In the genomic region with DNA sequence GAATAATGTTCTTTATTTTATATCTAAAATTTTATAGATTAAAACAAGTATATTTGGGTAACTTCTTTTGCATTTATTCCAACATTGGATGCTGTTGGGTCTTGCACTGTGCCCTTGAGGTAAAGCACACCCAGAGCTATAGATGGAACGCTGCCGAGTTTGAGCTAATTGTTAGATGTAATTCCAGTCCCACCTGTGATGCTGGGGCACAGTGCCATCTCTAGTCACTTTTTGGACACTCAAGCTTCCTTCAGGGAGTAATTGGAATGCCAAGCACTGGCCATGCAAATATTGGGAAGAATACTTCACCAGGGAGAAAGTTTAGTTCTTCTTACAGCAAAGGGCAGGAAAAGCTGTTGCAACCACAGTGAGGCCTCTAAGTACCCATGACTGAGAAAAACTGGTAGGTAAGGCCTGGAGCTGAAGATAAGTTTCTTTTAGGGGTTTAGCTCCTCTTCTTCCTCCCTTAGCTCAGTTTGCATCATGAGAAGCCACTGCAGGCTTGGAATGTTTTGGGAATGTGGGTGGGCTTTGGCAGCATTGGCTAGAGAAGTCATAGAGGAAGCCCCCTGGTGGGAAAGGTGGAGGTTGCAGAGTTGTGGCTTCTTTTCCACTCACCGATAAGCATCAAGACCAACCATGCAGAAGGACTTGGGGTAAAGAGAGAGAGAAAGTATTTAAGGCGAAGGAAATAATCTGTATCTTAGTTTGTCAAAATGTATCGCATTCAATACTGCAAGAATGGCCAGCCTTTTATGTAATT, we compare ENCODE assay signal across 11 mouse cellular contexts.
A peak's percentile ranks its signal among the peaks of the same experiment; 100 is the strongest.
DNase-seq lines count a peak whose midpoint lies in the region; ATAC-seq and TF ChIP-seq lines count a peak whose summit lies in the region.
"Had no signal": no experiment of that assay in that cellular context is flagged by ENCODE, and none has a peak within 500 bp of the region (broad histone marks: within the 10 kb centered on the region; RNA-seq: fewer than 3 reads in every experiment).

No protein-coding gene starts in this region.

- peak; percentile 27 for DNase-seq in hindbrain, postnatal 0 days (ENCODE audit: low spot score)
- peak; percentile 40 for DNase-seq in ES-CJ7 (ENCODE audit: low read depth, low spot score)
- peak; percentile 61 for DNase-seq in cerebellum, adult 9-11 months
- DNase-seq in lung, embryonic 14.5 days, result peak; percentile 65
- no peak for DNase-seq in right cerebral cortex, postnatal 10 days (ENCODE audit: low spot score in 2 of 2)
- no peak for DNase-seq in forebrain, embryonic 14.5 days (ENCODE audit: low spot score)
- DNase-seq: kidney, adult 11 months had no signal

- H3K4me3 ChIP-seq in hindbrain, postnatal 0 days (ENCODE audit: low read length), result no peak overlapping the region
- no peak overlapping the region for H3K4me3 ChIP-seq in hindbrain, embryonic 12.5 days
- H3K4me3 ChIP-seq in lung, embryonic 14.5 days (ENCODE audit: low read depth, low read length), result no peak overlapping the region
- H3K4me3 ChIP-seq in forebrain, embryonic 14.5 days (ENCODE audit: low read depth, low read length), result no peak overlapping the region
- no peak overlapping the region for H3K4me3 ChIP-seq in midbrain, embryonic 13.5 days (replicated peaks)
- H3K4me3 ChIP-seq: heart, embryonic 12.5 days; midbrain, embryonic 12.5 days had no signal

- WGBS in hindbrain, postnatal 0 days, result 86% methylated on average over 5 of the region's 5 CpGs
- WGBS in hindbrain, embryonic 12.5 days, result 92% methylated on average over 5 of the region's 5 CpGs
- 88% methylated on average over 5 of the region's 5 CpGs for WGBS in lung, embryonic 14.5 days
- WGBS in forebrain, embryonic 14.5 days, result 95% methylated on average over 5 of the region's 5 CpGs
- 86% methylated on average over 5 of the region's 5 CpGs for WGBS in midbrain, embryonic 13.5 days

- peak; percentile 25; the same call in 1 of the 2 replicates for TF ChIP-seq CTCF in hindbrain, postnatal 0 days (IDR thresholded peaks at IDR 0.05; ENCODE audit: low read depth)
- TF ChIP-seq CTCF in lung, embryonic 14.5 days (IDR thresholded peaks at IDR 0.05; ENCODE audit: low read depth), result peak; percentile 41

- no peaks in the 10 kb centered on the region for H3K27me3 ChIP-seq in hindbrain, postnatal 0 days (ENCODE audit: insufficient read depth, low read length)
- H3K27me3 ChIP-seq in hindbrain, embryonic 12.5 days, result no peaks in the 10 kb centered on the region
- H3K27me3 ChIP-seq in lung, embryonic 14.5 days (ENCODE audit: insufficient read depth, low read length), result no peaks in the 10 kb centered on the region
- H3K27me3 ChIP-seq in forebrain, embryonic 14.5 days (replicated peaks; ENCODE audit: control insufficient read depth, insufficient read depth, low read length), result no peaks in the 10 kb centered on the region
- no peaks in the 10 kb centered on the region for H3K27me3 ChIP-seq in midbrain, embryonic 13.5 days
- H3K27me3 ChIP-seq: heart, embryonic 12.5 days; midbrain, embryonic 12.5 days had no signal

- H3K4me1 ChIP-seq in hindbrain, postnatal 0 days (ENCODE audit: insufficient read depth, low read length), result no peaks in the 10 kb centered on the region
- no peaks in the 10 kb centered on the region for H3K4me1 ChIP-seq in hindbrain, embryonic 12.5 days
- no peaks in the 10 kb centered on the region for H3K4me1 ChIP-seq in lung, embryonic 14.5 days (ENCODE audit: insufficient read depth)
- H3K4me1 ChIP-seq in forebrain, embryonic 14.5 days (ENCODE audit: control insufficient read depth, insufficient read depth, low read length), result no peaks in the 10 kb centered on the region
- no peaks in the 10 kb centered on the region for H3K4me1 ChIP-seq in midbrain, embryonic 13.5 days (replicated peaks)
- H3K4me1 ChIP-seq: midbrain, embryonic 12.5 days had no signal

- H3K27ac ChIP-seq in hindbrain, postnatal 0 days, result no peak overlapping the region
- no peak overlapping the region for H3K27ac ChIP-seq in hindbrain, embryonic 12.5 days
- H3K27ac ChIP-seq in lung, embryonic 14.5 days (ENCODE audit: low read depth), result no peak overlapping the region
- H3K27ac ChIP-seq in forebrain, embryonic 14.5 days (ENCODE audit: low read depth, low read length), result no peak overlapping the region
- no peak overlapping the region for H3K27ac ChIP-seq in midbrain, embryonic 13.5 days
- H3K27ac ChIP-seq: midbrain, embryonic 12.5 days had no signal

- H3K9ac ChIP-seq in hindbrain, postnatal 0 days (replicated peaks; ENCODE audit: low read length), result no peak overlapping the region
- H3K9ac ChIP-seq in hindbrain, embryonic 12.5 days, result no peak overlapping the region
- H3K9ac ChIP-seq in lung, embryonic 14.5 days, result no peak overlapping the region
- no peak overlapping the region for H3K9ac ChIP-seq in forebrain, embryonic 14.5 days (ENCODE audit: low read length)
- H3K9ac ChIP-seq in midbrain, embryonic 13.5 days (replicated peaks), result no peak overlapping the region
- H3K9ac ChIP-seq: heart, embryonic 12.5 days; midbrain, embryonic 12.5 days had no signal

- no peak overlapping the region for H3K4me2 ChIP-seq in hindbrain, postnatal 0 days (ENCODE audit: low read depth, low read length)
- no peak overlapping the region for H3K4me2 ChIP-seq in hindbrain, embryonic 12.5 days (replicated peaks)
- H3K4me2 ChIP-seq in lung, embryonic 14.5 days, result no peak overlapping the region
- H3K4me2 ChIP-seq in forebrain, embryonic 14.5 days (ENCODE audit: low read length), result no peak overlapping the region
- H3K4me2 ChIP-seq in midbrain, embryonic 13.5 days (replicated peaks), result no peak overlapping the region
- H3K4me2 ChIP-seq: heart, embryonic 12.5 days; midbrain, embryonic 12.5 days had no signal

- no peaks in the 10 kb centered on the region for H3K9me3 ChIP-seq in hindbrain, postnatal 0 days (ENCODE audit: low read length)
- H3K9me3 ChIP-seq in hindbrain, embryonic 12.5 days (replicated peaks), result no peaks in the 10 kb centered on the region
- H3K9me3 ChIP-seq in lung, embryonic 14.5 days (ENCODE audit: low read depth, low read length), result no peaks in the 10 kb centered on the region
- no peaks in the 10 kb centered on the region for H3K9me3 ChIP-seq in forebrain, embryonic 14.5 days (replicated peaks; ENCODE audit: control insufficient read depth, low read length)
- H3K9me3 ChIP-seq in midbrain, embryonic 13.5 days, result no peaks in the 10 kb centered on the region
- H3K9me3 ChIP-seq: heart, embryonic 12.5 days; midbrain, embryonic 12.5 days had no signal

- no peak for ATAC-seq in hindbrain, postnatal 0 days
- ATAC-seq in hindbrain, embryonic 12.5 days (ENCODE audit: low FRiP score), result no peak
- ATAC-seq in lung, embryonic 14.5 days (ENCODE audit: insufficient read depth), result no peak
- no peak for ATAC-seq in forebrain, embryonic 14.5 days
- no peak for ATAC-seq in midbrain, embryonic 13.5 days

- no peaks in the 10 kb centered on the region for H3K36me3 ChIP-seq in hindbrain, postnatal 0 days (ENCODE audit: insufficient read depth, low read length)
- H3K36me3 ChIP-seq in hindbrain, embryonic 12.5 days, result no peaks in the 10 kb centered on the region
- no peaks in the 10 kb centered on the region for H3K36me3 ChIP-seq in lung, embryonic 14.5 days (ENCODE audit: insufficient read depth)
- H3K36me3 ChIP-seq in forebrain, embryonic 14.5 days (ENCODE audit: control insufficient read depth, insufficient read depth, low read length), result no peaks in the 10 kb centered on the region
- H3K36me3 ChIP-seq in midbrain, embryonic 13.5 days, result no peaks in the 10 kb centered on the region
- H3K36me3 ChIP-seq: heart, embryonic 12.5 days; midbrain, embryonic 12.5 days had no signal

Comparison
In these comparisons a context has a peak if more than half of its experiments do, and no peak if none do; other contexts are left out.
1. DNase-seq: peak in hindbrain, postnatal 0 days (single experiment), ES-CJ7 (single experiment), cerebellum, adult 9-11 months (single experiment) and lung, embryonic 14.5 days (single experiment); none in right cerebral cortex, postnatal 10 days (0 of 2) and forebrain, embryonic 14.5 days (single experiment).